Mouse (Mus musculus): ENCODE measurements at regions not wholly inside any gene's neighbourhood (a gene's known extent, or its start where the extent isn't known, plus 50 kb on each side); places are given as distances from the start of the nearest gene placed in this dataset.

GRCm38 (mm10) chr14:103417110-103418061 lies 70.8 kb upstream of the Mycbp2 start:
- Histone ChIP-seq H3K9ac (no peak overlapping the region), H3K9me3 (no peaks in the 10 kb centered on the region), H3K4me3 (no peak overlapping the region), H3K27me3 (no peaks in the 10 kb centered on the region; the same call in 1 of the 2 replicates), H3K36me3 (no peaks in the 10 kb centered on the region), H3K4me1 (peaks cover 8% of the 10 kb centered on the region), H3K27ac (no peak overlapping the region), H3K4me2 (no peak overlapping the region)
- ATAC-seq (ENCODE audit: insufficient number of reproducible peaks, insufficient read depth, low FRiP score, low TSS enrichment, low read depth) = no peak
- WGBS = 85% methylated on average over 12 of the region's 12 CpGs

- H3K27ac ChIP-seq = no peak overlapping the region
- no peak overlapping the region for H3K4me2 ChIP-seq
- no peaks in the 10 kb centered on the region for H3K9me3 ChIP-seq
- H3K27me3 ChIP-seq = no peaks in the 10 kb centered on the region
- 44% methylated on average over 2 of the region's 2 CpGs for WGBS
- H3K36me3 ChIP-seq = no peaks in the 10 kb centered on the region
- H3K9ac ChIP-seq = no peak overlapping the region
- H3K4me3 ChIP-seq = no peak overlapping the region
- ATAC-seq (ENCODE audit: insufficient number of reproducible peaks, insufficient read depth, low FRiP score, low TSS enrichment, low read depth) = no peak
- H3K4me1 ChIP-seq = no peaks in the 10 kb centered on the region
Observed at GRCm38 (mm10) chr14:103404611-103405010, 58.0 kb upstream of the Mycbp2 start.

GRCm38 (mm10) chr14:103403054-103403453 lies 56.4 kb upstream of the Mycbp2 start:
- no peak overlapping the region for H3K9ac ChIP-seq
- H3K27me3 ChIP-seq = no peaks in the 10 kb centered on the region
- WGBS = 77% methylated on average over 3 of the region's 3 CpGs

DNA sequence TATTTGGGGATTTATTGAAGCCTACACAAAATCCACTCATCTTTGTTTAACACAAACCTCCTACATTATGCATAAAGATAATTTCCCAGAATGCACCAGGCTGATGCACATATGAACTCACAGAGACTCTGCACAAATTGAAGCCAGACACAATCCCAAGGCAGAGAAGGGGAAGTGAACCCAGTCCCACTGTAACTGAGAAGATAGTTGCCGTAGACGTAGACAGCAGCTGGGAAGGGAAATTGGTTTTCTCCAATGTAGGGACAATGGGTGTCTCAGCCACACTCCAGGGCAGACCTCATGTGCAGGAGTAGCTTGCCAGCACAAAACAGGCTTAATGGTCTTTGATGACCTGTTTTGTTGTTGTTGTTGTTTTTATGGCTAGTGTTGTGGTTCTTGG lies 55.4 kb upstream of the Mycbp2 start:
- Histone ChIP-seq H3K9me3 (no peaks in the 10 kb centered on the region), H3K9ac (no peak overlapping the region), H3K4me3 (no peak overlapping the region), H3K36me3 (no peaks in the 10 kb centered on the region), H3K27me3 (no peaks in the 10 kb centered on the region), H3K4me1 (no peaks in the 10 kb centered on the region), H3K27ac (no peak overlapping the region), H3K4me2 (no peak overlapping the region)
- WGBS = 26% methylated on average over 2 of the region's 2 CpGs
- no peak for ATAC-seq (ENCODE audit: insufficient number of reproducible peaks, insufficient read depth, low FRiP score, low TSS enrichment, low read depth)

More at GRCm38 (mm10) chr14:103403054-103403453, 56.4 kb upstream of the Mycbp2 start:
- H3K9me3 ChIP-seq = no peaks in the 10 kb centered on the region
- H3K4me2 ChIP-seq = no peak overlapping the region
- ATAC-seq (ENCODE audit: insufficient number of reproducible peaks, insufficient read depth, low FRiP score, low TSS enrichment, low read depth) = no peak
- H3K36me3 ChIP-seq = no peaks in the 10 kb centered on the region
- H3K4me1 ChIP-seq = no peaks in the 10 kb centered on the region
- H3K4me3 ChIP-seq = no peak overlapping the region
- H3K27ac ChIP-seq = no peak overlapping the region

GRCm38 (mm10) chr14:103401280-103401679 lies 54.7 kb upstream of the Mycbp2 start:
- Histone ChIP-seq H3K9me3 (no peaks in the 10 kb centered on the region), H3K4me2 (no peak overlapping the region), H3K27ac (no peak overlapping the region), H3K36me3 (no peaks in the 10 kb centered on the region), H3K4me1 (no peaks in the 10 kb centered on the region), H3K4me3 (no peak overlapping the region), H3K9ac (no peak overlapping the region), H3K27me3 (no peaks in the 10 kb centered on the region)
- 85% methylated on average over 2 of the region's 2 CpGs for WGBS
- no peak for ATAC-seq (ENCODE audit: insufficient number of reproducible peaks, insufficient read depth, low FRiP score, low TSS enrichment, low read depth)

GRCm38 (mm10) chr14:103398401-103398800 lies 51.8 kb upstream of the Mycbp2 start:
- H3K27ac ChIP-seq = no peak overlapping the region
- no peak for ATAC-seq (ENCODE audit: insufficient number of reproducible peaks, insufficient read depth, low FRiP score, low TSS enrichment, low read depth)
- 82% methylated on average over 1 of the region's 1 CpGs for WGBS
- H3K4me1 ChIP-seq = no peaks in the 10 kb centered on the region
- H3K27me3 ChIP-seq = no peaks in the 10 kb centered on the region
- no peak overlapping the region for H3K9ac ChIP-seq
- H3K36me3 ChIP-seq = no peaks in the 10 kb centered on the region
- H3K4me3 ChIP-seq = no peak overlapping the region
- H3K4me2 ChIP-seq = no peak overlapping the region
- no peaks in the 10 kb centered on the region for H3K9me3 ChIP-seq

Measured in embryonic facial prominence, embryonic 13.5 days (tissue).